Mouse (Mus musculus) c-Kit-positive CD71-positive TER-119-negative erythroid progenitor cells, embryonic 14.5 days (primary cell): ENCODE data around the gene Siglech.
"Not testable (repeated sequence)": the region's sequence is repeated elsewhere in the genome, so short reads cannot be mapped to it uniquely, and the experiment has no call there.

ENCODE experiments used
- DNase-seq: peaks from one replicate; pipeline ENCODE4 v3.0.0-alpha.2; 2013; ENCODE audit warnings: low read depth

Siglech gene

DNA sequence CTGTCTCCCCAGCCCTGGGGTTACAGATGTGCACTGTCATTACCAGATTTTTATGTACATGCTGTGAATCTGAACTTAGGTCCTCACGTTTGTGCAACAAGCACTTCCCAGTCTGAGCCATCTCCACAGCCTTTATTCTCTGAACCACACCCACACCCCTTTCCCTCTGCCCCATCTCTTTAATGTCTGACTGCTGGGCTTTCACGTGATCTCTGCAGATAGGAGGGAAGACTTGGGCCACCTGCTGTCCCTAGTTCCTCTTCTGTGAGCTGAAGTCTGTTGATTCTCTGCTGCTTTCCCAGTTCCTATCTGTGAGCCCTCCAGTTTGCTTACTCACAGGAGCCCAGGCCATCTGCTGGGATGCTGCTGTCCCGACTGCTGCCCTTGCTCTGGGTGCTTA, at the start of gene Siglech:
TSS of gene Siglech (plus strand) at position 253 of the 400 bp plus-strand sequence.
- DNase-seq, result no peak

DNA sequence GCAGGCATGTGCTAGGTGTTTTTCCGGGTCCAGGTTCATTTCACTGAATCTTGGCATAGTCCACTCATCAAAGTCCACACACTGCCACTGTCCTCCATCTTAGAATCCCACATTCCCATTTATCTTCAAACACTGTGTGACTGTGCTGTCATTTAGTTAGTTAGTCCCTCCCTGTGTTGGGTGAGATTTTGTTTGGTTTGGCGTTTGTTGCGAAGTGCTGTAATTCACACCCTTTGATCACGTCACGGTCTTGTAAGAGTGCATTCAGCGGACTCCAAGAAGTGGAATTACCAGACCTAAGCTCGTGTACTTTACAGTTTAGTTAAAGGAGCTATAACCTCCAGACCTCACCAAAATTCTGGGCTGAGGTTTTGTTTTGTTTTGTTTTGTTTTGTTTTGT, 45.3 kb upstream of the Siglech start:
- no peak for DNase-seq

DNA sequence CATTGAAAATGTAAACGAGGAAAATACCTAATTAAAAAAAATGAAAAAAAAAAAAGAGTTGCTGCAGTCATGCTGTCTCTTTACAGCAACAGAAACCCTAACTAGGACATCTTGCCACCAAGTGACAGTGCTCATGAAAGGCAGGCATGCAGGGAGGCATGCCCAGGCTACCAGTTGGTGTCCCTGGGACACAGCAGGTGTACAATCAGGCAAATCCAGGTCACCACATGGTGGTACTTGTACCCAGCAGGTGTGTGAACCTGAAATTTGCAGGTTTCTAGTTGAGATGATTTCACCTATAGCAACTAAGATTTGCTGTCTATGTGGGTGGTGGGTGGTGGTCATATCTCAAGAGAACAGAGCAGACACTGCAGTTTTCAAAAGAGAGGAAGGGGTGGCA, 39.1 kb upstream of the Siglech start:
- no peak for DNase-seq

DNA sequence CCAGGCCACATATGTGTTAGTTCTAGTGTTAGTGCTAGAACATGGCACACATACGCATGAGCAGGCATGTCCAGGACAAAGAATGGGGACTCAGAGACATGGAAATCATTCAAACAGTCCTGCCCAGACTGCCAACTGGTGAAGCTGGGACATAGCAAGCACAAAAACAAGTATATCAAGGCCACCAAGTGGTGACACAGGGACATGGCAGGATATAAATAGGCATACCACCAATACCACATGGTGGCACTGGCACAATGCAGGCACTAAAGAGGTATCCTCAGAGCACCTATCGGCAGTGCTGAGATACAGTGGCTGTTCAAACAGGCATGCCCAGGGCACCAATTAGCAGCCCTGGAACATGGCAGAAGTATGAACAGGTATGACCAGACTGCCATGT, 33.5 kb upstream of the Siglech start:
- DNase-seq, result no peak

DNA sequence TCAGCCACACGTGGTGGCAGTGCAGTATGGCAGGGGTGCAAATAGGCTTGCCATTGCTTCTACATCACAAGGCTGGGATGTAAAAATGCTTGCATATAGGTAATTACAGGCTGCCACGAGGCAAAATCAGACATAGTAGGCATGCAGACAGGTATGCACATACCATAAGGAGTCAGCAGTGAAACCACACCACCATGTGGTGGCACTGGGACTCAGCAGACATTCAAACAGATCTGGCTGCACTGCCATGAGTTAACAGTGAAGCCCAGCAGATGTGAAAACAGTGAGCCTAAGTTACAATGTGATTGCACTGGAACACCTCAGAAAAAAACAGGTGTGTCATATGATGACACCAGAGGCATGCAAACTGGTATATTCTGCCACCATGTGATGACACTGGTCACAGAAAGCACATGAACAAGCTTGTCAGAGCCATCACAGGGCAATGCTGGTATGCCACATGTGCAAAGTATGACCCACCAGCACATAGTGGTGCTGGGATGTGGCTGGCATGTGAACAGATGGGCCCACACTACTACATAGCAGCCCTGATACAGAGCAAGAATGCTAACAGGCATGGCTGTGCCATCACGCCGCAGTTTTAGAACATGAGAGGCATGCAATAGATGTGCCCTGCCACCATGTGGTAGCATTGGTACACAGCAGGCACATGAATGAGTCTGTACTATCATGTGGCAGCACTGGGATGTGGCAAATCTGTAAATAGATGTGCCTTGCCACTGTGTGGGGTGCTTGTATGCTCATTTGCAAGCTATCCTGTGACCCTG, 30.7 kb upstream of the Siglech start:
- DNase-seq, result no peak

DNA sequence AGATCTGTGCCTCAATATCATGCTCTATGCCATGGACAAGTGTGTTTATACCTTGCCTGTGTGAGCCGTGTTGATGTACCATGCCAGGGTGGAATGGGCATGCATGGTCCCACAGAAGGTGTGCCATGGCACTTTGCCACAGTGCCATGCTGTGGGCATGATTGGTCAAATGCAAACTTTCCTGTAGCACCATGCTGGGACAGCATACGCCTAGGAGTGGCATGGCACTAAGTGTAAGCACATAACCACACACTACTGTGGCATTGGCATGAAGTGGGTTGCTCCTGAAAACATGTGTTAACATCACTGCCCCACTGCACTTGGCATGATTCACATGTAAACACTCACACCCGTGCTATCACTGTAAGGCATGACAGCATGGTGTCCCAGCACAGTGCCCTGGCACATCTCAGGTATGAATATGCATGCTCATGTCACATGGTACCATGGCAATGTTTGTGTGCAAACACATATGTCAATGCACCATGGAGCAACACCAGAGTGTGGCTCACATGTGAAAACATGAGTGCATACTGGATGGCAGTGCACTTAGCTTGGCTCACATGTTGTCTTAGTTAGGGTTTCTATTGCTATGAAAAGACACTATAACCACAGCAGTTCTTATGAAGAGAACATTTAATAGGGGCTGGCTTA, 24.2 kb upstream of the Siglech start:
- no peak for DNase-seq

DNA sequence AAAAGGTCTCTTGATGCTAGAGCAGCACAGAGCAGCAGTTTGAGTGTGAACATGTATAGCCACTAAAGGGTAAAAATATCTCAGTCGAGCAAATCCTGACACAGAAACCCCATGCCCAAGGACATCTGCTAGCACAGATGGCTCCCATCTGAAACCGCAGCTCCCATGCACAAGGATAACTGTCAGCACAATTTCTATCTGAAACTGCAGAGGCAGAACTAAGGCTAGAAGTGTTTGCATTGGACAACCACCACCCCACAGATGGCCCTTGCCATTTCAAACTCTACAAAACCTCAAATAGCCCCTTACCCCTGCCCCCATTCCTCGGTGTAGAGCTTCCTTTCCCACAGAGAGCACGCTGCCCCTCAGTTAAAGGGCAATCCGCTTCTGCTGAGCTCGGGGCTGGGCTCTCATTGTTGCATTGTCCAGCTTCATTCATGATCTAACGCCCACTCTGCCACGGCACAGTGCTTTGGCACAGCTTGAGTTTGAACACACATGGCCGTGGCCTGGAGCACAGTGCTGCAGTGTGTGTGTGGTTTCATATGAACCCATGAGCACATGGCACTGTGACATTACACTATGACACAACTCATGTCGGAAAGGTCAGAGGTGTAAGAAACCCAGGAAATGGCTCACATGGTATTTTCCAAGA, 23.3 kb upstream of the Siglech start:
- no peak for DNase-seq

DNA sequence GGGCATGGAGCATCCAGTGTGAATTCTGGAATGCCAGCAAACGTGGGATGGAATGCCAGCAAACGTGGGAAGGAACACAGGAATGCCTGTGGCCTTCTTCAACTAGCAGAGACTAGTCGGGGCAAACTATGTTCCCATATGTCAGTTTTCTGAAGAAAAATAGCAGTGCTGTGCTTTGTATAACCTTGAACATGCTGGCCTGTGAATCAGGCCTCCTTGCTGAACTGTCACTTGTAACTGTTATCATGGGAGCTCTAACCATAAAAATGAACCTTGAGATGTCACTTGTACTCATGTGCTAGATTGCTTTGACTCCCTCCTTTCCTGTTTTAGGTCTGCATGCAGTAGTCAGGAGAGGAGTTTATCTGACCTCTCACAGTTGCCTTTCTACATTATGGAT, 17.1 kb upstream of the Siglech start:
- no peak for DNase-seq

DNA sequence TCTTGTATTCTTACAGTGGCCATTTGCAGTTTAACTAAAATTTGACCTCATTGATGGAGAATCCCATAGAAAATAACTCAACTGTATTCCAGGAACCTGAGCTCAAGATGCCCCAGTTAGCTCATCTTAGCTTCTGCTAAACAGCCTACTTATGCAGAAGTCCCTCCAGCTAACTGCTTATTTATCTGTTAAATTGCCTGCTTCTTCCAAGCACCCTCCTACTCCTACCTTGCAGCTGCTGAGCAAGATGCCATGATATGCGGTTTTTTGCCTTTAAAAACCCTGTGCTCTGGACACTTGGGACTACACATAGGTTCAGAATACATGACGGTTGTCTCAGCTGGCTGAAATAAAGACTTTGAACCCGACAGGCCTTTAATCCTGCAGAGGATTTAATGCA, 8.6 kb upstream of the Siglech start:
- DNase-seq, result no peak

DNA sequence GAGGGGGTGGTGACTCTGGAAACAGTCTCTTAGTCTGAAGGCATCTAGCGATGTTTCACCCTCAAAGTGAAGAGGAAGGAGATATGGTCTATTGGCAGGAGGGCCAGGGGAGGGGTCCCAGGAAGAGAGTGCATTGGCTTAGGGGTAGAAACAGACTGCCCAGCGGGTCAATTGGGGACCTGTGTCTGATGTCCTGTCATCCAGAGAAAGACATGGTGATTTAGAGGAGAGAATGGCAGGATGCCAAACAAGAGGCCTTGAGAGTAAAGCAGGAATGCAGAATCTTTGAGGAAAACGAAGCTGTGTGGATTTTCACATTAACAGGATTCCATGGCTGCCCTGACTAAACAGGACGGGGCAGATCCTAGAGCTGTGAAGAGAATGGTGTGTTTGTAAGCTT, 12.0 kb downstream of the Siglech start:
- no peak for DNase-seq

DNA sequence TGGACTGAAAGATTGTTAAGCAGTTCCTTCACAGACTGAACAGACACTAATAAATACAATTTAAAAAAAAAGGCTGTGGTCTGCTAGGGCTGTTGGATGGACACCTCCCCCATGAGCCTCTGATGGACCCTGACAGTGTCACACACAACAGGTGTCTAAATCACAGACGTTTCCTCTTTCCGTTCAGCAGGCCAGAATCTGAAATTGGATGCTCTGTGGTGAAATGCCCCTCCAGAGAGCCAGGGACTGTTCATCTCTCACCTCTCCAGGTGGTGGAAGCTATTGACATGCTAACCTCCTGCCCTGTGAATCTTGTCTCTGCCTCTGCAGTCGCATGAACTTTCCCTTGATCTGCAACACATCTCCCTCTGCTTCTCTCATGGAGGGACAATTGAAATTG, 14.5 kb downstream of the Siglech start:
- no peak for DNase-seq

DNA sequence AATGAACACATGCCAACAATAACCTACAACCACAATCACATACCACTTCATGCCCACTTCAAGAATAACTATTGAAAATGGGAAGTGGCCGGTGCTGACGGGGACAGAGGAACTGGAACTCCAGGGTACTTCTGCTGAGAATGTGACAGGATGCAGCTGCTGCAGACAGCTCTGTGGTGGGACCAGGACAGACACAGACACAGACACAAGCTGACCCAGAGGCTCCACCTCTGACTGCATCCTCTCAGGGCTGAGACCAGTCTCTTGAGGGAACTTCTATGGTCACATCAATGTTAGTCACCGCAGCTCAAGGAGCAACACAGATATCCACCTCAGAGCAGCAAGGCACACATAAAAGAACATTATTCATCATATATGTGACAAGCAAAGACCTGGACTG, 16.6 kb downstream of the Siglech start:
- DNase-seq, result no peak

DNA sequence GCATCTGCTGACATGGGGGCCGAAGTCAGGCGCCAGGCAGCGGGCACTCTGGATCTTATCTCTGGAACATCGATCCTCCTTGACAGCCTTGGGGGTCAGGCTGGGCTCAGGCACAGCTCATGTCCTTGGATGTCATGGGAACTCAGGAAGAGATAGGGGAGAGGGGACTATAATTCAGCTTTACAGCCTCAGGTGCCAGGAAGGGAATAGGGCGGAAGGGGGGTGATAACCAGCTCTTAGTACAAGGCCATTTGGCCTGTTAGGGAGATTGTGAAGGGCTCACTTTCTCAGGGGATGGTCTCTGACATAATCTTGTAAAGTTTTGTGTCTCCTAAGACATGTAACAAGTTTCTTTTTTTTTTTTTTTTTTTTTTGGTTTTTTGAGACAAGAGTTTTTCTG, 22.6 kb downstream of the Siglech start:
- DNase-seq, result not testable (repeated sequence)

DNA sequence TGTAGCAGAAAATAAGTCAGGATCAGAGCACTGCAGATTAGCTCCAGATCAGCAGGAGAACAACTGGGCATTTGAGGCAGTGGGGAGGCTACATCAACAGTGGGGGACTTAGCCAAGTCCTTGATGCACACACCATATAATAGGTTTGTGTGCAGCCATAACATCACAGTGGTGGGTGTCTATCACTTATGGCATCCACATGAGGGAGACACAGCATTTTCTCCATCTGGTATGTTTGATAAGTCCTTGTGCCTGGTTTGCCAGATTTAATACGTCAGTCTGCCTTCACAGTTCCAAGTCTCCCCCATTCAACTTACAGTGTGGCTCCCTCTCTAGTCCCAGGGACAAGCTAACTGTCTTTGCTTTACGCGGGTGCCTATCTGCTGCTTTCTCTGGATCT, 24.3 kb downstream of the Siglech start:
- DNase-seq, result peak; percentile 14

DNA sequence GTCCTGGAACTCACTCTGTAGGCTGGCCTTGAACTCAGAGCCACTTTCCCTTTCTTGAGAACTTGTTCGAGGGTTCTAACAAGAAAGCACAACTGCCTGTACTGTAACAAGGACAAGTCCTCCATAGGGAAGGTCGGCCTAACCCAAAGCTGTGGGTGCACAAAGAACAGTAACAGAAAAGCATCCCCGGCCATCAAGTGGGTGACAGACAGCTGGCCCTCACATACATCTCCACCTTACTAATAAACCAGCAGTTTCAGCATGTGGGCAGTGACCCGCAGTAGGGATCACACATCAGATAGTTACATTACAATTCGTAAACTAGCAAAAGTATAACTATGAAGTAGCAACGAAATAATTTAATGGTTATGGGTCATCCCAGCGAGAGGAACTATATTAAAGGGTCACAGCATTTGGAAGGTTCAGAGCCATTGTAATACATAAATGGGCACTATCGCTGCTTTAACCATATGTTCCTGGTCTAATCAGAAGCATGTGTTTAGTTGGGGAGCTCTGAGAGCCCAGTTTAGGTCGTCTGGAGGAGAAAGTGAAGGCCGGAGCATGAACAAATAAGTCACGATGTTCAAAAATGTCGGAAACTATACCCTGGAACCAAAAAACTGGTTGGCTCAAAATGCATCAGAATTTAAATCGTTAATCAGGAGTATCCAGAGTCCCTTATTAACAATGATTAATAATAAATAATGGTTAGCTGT, 25.4 kb downstream of the Siglech start:
- peak; percentile 6 for DNase-seq

DNA sequence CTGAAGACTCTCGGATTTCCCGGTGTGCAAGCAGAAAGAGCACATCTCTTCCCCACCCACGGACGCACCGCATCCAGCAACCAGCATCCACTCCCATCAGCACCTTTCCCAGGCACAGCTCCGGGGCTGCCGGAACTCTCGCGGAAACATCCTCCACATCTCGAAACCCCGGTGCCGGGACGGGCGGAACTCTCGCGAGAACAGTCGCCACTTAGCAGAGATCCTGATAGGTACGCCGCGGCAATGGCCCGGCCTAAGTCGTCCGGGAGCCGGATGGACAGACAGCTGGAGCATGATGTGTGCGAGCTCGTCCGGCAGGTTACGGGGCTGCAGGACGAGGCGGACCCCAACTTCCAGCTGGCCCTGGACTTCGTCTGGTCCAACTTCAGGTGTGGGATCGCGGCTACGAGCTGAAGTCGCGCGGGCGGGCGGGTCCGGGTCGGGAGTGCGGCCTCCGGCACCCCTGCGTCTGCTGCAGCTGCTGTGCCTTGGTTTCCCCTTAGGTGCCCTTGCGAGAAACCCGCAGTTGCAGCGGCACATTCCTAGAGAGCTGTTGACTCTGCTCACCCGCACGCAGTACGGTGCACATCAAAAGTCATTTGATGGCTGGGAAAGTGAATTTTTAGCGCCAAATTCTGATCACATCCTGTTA, 26.1 kb downstream of the Siglech start, which contains the start of gene Tubgcp5:
TSS of gene Tubgcp5 (plus strand) at position 203 of the 652 bp plus-strand sequence.
- peak; percentile 95 for DNase-seq

DNA sequence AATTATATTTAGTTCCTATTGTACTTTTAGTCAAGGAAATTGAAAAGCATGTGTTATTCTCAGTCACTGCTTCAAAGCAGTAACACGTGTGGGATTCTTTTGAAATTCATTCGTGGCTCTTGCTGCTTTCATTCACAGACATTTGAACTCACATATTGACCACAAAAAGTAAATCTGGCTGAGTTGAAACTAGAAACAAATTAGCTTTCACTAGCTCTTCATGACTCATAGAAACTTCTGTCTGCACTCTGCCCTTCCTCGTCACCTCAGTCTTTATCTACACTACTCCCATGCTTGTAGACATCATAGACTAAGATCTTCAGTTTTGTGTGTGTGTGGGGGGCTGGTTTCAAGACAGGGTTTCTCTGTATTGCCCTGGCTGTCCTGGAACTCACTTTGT, 32.0 kb downstream of the Siglech start:
- no peak for DNase-seq

DNA sequence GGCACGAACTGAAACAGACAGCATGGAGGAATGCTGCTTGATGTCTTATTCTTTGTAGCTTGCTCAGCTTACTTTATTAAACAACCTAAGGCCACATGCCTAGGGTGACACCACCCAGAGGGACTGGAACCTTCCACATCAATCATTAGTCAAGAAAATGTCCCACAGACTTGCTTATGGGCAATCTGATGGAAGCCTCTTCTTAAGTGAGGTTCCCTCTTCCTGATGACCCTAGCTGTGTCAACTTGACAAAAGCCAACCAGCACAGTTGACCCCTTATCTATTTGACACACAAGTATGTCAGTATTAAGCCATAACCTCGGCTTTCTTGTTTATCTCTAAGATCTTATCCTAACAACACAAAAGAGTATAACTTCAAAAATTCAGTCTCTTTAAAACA, 42.0 kb downstream of the Siglech start:
- DNase-seq, result no peak

DNA sequence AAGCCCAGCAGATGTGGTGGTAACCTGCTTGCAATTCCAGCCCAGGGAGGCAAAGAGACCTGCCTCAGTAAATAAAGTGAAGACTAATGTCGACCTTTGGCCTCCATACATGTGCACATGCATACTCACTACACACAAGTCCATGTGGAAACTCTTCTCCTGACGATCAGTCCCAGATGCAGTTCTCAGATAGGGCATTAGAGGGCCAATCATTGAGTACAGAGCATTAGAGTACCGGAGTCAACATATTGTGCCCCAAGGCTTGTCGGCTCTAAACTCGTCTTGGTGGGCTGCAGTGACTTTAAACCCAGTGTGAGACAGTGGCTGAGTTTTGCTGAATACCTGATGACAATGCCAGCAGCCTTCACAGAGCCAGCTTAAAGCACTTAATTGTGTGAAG, 56.5 kb downstream of the Siglech start:
- DNase-seq, result no peak

DNA sequence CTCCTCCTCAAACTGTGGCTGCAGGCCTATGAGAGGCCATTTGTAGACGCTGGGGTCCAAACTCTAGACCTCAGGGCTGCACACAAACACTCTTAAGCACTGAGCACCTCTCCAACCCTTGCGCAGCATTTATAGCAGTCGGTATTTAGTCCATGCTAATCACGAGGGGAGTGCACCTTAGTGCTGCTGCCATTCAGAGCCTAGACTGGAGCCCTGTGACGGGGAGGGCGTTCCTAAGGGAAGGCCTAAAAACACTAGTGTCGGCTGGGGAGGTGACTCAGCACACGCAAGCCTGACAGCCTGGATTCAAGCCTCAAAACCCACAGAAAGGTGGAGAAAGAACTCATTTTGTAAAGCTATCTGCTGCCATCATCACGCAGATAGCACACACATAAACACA, 59.6 kb downstream of the Siglech start:
- no peak for DNase-seq
